Mouse (Mus musculus) CH12.LX (cell line): ENCODE results near the gene Znhit2. TPM values are rescaled to one million over a fixed set of nuclear protein-coding genes. Genes with fewer than 3 reads are reported as not detected.

Source experiments
- DNase-seq: peaks from one replicate; pipeline ENCODE4 v3.0.0-alpha.2; 2013; ENCODE audit errors: extremely low read depth
- H3K27ac ChIP-seq: 2 replicates; pipeline ENCODE4 v1.5.1; 2012; ENCODE audit warnings: low read depth, mild to moderate bottlenecking, control low read depth, moderate library complexity; ENCODE audit not compliant: insufficient read depth
- H3K27me3 ChIP-seq: replicated peaks from 2 replicates; pipeline ENCODE3; 2012; ENCODE audit warnings: inconsistent platforms
- H3K36me3 ChIP-seq, 2 experiments: replicated peaks in 1 of 2; 2 replicates each; pipeline versions ENCODE3 to v1.6.1; 2012; ENCODE audit warnings: inconsistent platforms in 1 of 2, low read length in 1 of 2, mild to moderate bottlenecking in 1 of 2, mixed read lengths in 1 of 2, moderate library complexity in 1 of 2; ENCODE audit not compliant: control insufficient read depth in 1 of 2, insufficient read depth in 1 of 2
- H3K4me1 ChIP-seq, 2 experiments: 2 replicates each; pipeline ENCODE4 v1.6.1; 2012; ENCODE audit warnings: inconsistent platforms in 1 of 2, moderate library complexity in 1 of 2; ENCODE audit not compliant: insufficient read depth in 2 of 2, control insufficient read depth in 1 of 2
- H3K4me2 ChIP-seq: 2 replicates; pipeline ENCODE4 v1.6.1; 2012; ENCODE audit warnings: low read depth, mild to moderate bottlenecking, control low read depth; ENCODE audit not compliant: poor library complexity, insufficient read depth, severe bottlenecking
- H3K4me3 ChIP-seq, 3 experiments: fragments of 150-350 bp in 1 of 3; sonication (generic) in 1 of 3; replicated peaks in 1 of 3; 2 replicates each; pipeline versions ENCODE3 to v1.5.1; 2011 to 2012; ENCODE audit warnings: low read depth in 2 of 3, low read length in 2 of 3, mild to moderate bottlenecking in 2 of 3, moderate library complexity in 2 of 3, control low read depth in 1 of 3, improper control_type of control experiment in 1 of 3, inconsistent platforms in 1 of 3, mixed read lengths in 1 of 3; ENCODE audit not compliant: poor library complexity in 1 of 3
- H3K79me2 ChIP-seq: replicated peaks from 2 replicates; pipeline ENCODE4 v1.6.1; 2012; ENCODE audit warnings: mild to moderate bottlenecking, moderate library complexity; ENCODE audit not compliant: control insufficient read depth, poor library complexity, insufficient read depth, severe bottlenecking; ENCODE audit errors: extremely low read depth
- H3K9ac ChIP-seq: 2 replicates; pipeline ENCODE4 v1.6.1; 2012; ENCODE audit warnings: low read depth, mild to moderate bottlenecking, control low read depth, moderate library complexity; ENCODE audit not compliant: insufficient read depth
- H3K9me3 ChIP-seq: replicated peaks from 2 replicates; pipeline ENCODE3; 2012; ENCODE audit warnings: low read length, inconsistent platforms, mixed read lengths
- CTCF ChIP-seq, 2 experiments: IDR thresholded peaks in 1 of 2; conservative IDR thresholded peaks in 1 of 2; 2 replicates each; pipeline ENCODE4 v1.5.1; 2011 to 2012; ENCODE audit warnings: low read depth in 2 of 2, low read length in 2 of 2, improper control_type of control experiment in 1 of 2, inconsistent platforms in 1 of 2, mild to moderate bottlenecking in 1 of 2, moderate library complexity in 1 of 2
- ELF1 ChIP-seq: IDR thresholded peaks from 2 replicates; pipeline ENCODE4 v1.6.1; 2014; ENCODE audit warnings: low read depth, mild to moderate bottlenecking, inconsistent platforms, low read length, improper control_type of control experiment
- EP300 ChIP-seq: IDR thresholded peaks from 2 replicates; pipeline ENCODE4 v1.6.1; 2011; ENCODE audit warnings: low read length, improper control_type of control experiment
- ETS1 ChIP-seq: conservative IDR thresholded peaks from 2 replicates; pipeline ENCODE4 v1.6.1; 2012; ENCODE audit warnings: low read depth, mild to moderate bottlenecking, inconsistent platforms, low read length, improper control_type of control experiment, moderate library complexity
- HCFC1 ChIP-seq: IDR thresholded peaks from 2 replicates; pipeline ENCODE4 v1.6.1; 2012; ENCODE audit warnings: low read depth, mild to moderate bottlenecking, inconsistent platforms, low read length, improper control_type of control experiment
- MAFK ChIP-seq: IDR thresholded peaks from 2 replicates; pipeline ENCODE4 v1.6.1; 2011; ENCODE audit warnings: low read length, improper control_type of control experiment; ENCODE audit not compliant: insufficient replicate concordance
- MAX ChIP-seq: IDR thresholded peaks from 2 replicates; pipeline ENCODE4 v1.6.1; 2011; ENCODE audit warnings: low read length, improper control_type of control experiment
- MAZ ChIP-seq: IDR thresholded peaks from 2 replicates; pipeline ENCODE4 v1.6.1; 2012; ENCODE audit warnings: low read depth, mild to moderate bottlenecking, inconsistent platforms, low read length, improper control_type of control experiment, moderate library complexity
- POLR2A ChIP-seq: IDR thresholded peaks from 2 replicates; pipeline ENCODE4 v1.6.1; 2011; ENCODE audit warnings: low read depth, mild to moderate bottlenecking, improper control_type of control experiment, low read length
- POLR2AphosphoS2 ChIP-seq: IDR thresholded peaks from 2 replicates; pipeline ENCODE4 v1.6.1; 2011; ENCODE audit warnings: low read depth, low read length, improper control_type of control experiment
- RAD21 ChIP-seq: IDR thresholded peaks from 2 replicates; pipeline ENCODE4 v1.6.1; 2011; ENCODE audit warnings: low read depth, mild to moderate bottlenecking, low read length, improper control_type of control experiment, moderate library complexity
- SIN3A ChIP-seq: IDR thresholded peaks from 2 replicates; pipeline ENCODE4 v1.6.1; 2012; ENCODE audit warnings: low read length, improper control_type of control experiment, inconsistent platforms
- TCF12 ChIP-seq: IDR thresholded peaks from 2 replicates; pipeline ENCODE4 v1.6.1; 2014; ENCODE audit warnings: low read depth, mild to moderate bottlenecking, inconsistent platforms, low read length, improper control_type of control experiment
- UBTF ChIP-seq: IDR thresholded peaks from 2 replicates; pipeline ENCODE4 v1.6.1; 2012; ENCODE audit warnings: low read depth, mild to moderate bottlenecking, inconsistent platforms, low read length, improper control_type of control experiment, moderate library complexity
- USF1 ChIP-seq: IDR thresholded peaks from 2 replicates; pipeline ENCODE4 v1.6.1; 2014; ENCODE audit warnings: low read depth, mild to moderate bottlenecking, inconsistent platforms, low read length, improper control_type of control experiment
- ZMIZ1 ChIP-seq: IDR thresholded peaks from 2 replicates; pipeline ENCODE4 v1.6.1; 2012; ENCODE audit warnings: low read depth, mild to moderate bottlenecking, inconsistent platforms, low read length, improper control_type of control experiment
- dilution Hi-C: fragments of 300-500 bp; cut with MboI; formaldehyde crosslinking; loops from 2 replicates; pipeline ENCODE4 v1.14.3; 2020; ENCODE audit warnings: low sequenced_read_pairs; ENCODE audit not compliant: extremely low pct_unique_long_range_greater_than_20kb, extremely low pct_ligation_motif_present
- in situ Hi-C: fragments of 300-500 bp; cut with MboI; formaldehyde crosslinking; loops from 3 replicates; pipeline ENCODE4 v1.14.3; 2019; ENCODE audit warnings: low sequenced_read_pairs, low pct_ligation_motif_present, low pct_unique_long_range_greater_than_20kb, mixed read lengths
- polyA plus RNA-seq: library from polyadenylated mRNA; unstranded; fragments of >175 nt; gene quantifications from 2 replicates; pipeline ENCODE4 v1.2.1, GENCODE M21; 2012; ENCODE audit warnings: low read depth; ENCODE audit not compliant: insufficient read length
- total RNA-seq, 2 experiments: library from RNA; depleted of rRNA; stranded (reverse); fragments of 300-350 nt in 1 of 2; fragments of >200 nt in 1 of 2; gene quantifications; 2 replicates each; pipeline ENCODE4 v1.2.3; 2012 to 2014

The Znhit2 gene
- total and polyA plus RNA-seq, 3 experiments = 20.1 to 29.2 (median 22.6) TPM

GRCm38 (mm10) chr19:6101186-6101585, 40.2 kb downstream of the Znhit2 start:
- H3K79me2 ChIP-seq = no peaks in the 10 kb centered on the region
- TF ChIP-seq ZMIZ1 (0 out of 2 replicates have a peak, but pooled peaks have one; percentile 20), TCF12 (no peak)
- H3K27me3 ChIP-seq = no peaks in the 10 kb centered on the region
- H3K36me3 ChIP-seq = peaks cover 12 to 50% of the 10 kb centered on the region in 2 experiments
- no peak overlapping the region for H3K9ac ChIP-seq
- no peak overlapping the region for H3K4me3 ChIP-seq
- no peak for DNase-seq
- H3K27ac ChIP-seq = no peak overlapping the region
- dilution Hi-C loops (no loop called here), in situ Hi-C loops (no loop called here)
- H3K4me1 ChIP-seq = peaks cover 0 to 7% of the 10 kb centered on the region in 2 experiments; a peak in 2 of 4 replicates
- H3K9me3 ChIP-seq = no peaks in the 10 kb centered on the region
- H3K4me2 ChIP-seq = no peak overlapping the region

GRCm38 (mm10) chr19:6102169-6102853, 41.3 kb downstream of the Znhit2 start:
- DNase-seq = no peak
- TF ChIP-seq POLR2AphosphoS2 (no peak), EP300 (no peak), MAX (no peak), ETS1 (no peak), USF1 (no peak), UBTF (no peak), ELF1 (no peak), MAZ (no peak), RAD21 (no peak), ZMIZ1 (no peak), HCFC1 (no peak), CTCF (conservative IDR thresholded peaks at IDR 0.05 in 1 of 2, IDR thresholded peaks at IDR 0.05 in 1 of 2; ENCODE audit: low read depth in 2 of 2, low read length in 2 of 2) (no peak), SIN3A (no peak), POLR2A (no peak), TCF12 (no peak), MAFK (no peak)
- TF ChIP-seq, all 38 proteins: peak for 0
- Histone ChIP-seq H3K27me3 (no peaks in the 10 kb centered on the region), H3K9ac (no peak overlapping the region), H3K27ac (no peak overlapping the region), H3K4me2 (no peak overlapping the region), H3K4me1 (peaks cover 0 to 7% of the 10 kb centered on the region in 2 experiments; a peak in 2 of 4 replicates), H3K9me3 (no peaks in the 10 kb centered on the region), H3K4me3 (no peak overlapping the region), H3K36me3 (peaks cover 12 to 49% of the 10 kb centered on the region in 2 experiments), H3K79me2 (no peaks in the 10 kb centered on the region)
- dilution Hi-C loops (no loop called here), in situ Hi-C loops (no loop called here)
